15 mouse cellular contexts compared by ENCODE assay signal in the genomic region with DNA sequence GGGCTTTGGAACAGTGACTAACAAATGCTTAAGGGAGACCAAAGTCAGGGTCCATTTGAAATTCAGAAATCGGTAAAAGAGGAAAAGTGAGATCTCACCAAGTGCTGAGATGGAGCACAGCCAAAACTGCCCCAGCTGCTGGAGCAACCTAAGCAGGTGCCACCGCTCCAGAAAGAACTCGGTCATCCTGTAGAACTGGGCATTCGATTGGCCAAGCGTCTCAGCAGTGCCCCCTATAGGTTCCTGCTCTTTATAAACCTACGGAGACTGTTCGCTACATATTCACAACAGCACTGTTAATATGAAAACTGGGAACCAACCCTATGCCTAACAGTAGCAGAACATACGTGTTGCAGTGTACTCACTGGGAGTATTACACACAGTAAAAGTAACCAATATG.
DNase-seq lines count a peak whose midpoint lies in the region; ATAC-seq and TF ChIP-seq lines count a peak whose summit lies in the region.
"Had no signal": no experiment of that assay in that cellular context is flagged by ENCODE, and none has a peak within 500 bp of the region (broad histone marks: within the 10 kb centered on the region; RNA-seq: fewer than 3 reads in every experiment).

No protein-coding gene starts in this region.

- H3K9ac ChIP-seq in kidney, postnatal 0 days (ENCODE audit: low read depth, low read length), result no peak overlapping the region
- no peak overlapping the region for H3K9ac ChIP-seq in kidney, embryonic 15.5 days
- H3K9ac ChIP-seq in midbrain, postnatal 0 days (replicated peaks; ENCODE audit: low read length, poor library complexity, severe bottlenecking), result no peak overlapping the region
- H3K9ac ChIP-seq: forebrain, embryonic 15.5 days; hindbrain, embryonic 14.5 days; liver, embryonic 13.5 days; midbrain, embryonic 12.5 days; neural tube, embryonic 12.5 days had no signal

- TF ChIP-seq POLR2A in small intestine, adult 2 months (IDR thresholded peaks at IDR 0.05; ENCODE audit: low read depth, low read length), result no peak

- 95% methylated on average over 8 of the region's 8 CpGs for whole genome bisulfite sequencing in kidney, postnatal 0 days
- WGBS in kidney, embryonic 15.5 days, result 93% methylated on average over 8 of the region's 8 CpGs
- 95% methylated on average over 8 of the region's 8 CpGs for WGBS in midbrain, postnatal 0 days
- WGBS in midbrain, embryonic 10.5 days, result 94% methylated on average over 8 of the region's 8 CpGs
- 95% methylated on average over 8 of the region's 8 CpGs for WGBS in small intestine, adult 2 months

- no peak overlapping the region for H3K4me2 ChIP-seq in kidney, postnatal 0 days (ENCODE audit: low read length)
- no peak overlapping the region for H3K4me2 ChIP-seq in kidney, embryonic 15.5 days
- no peak overlapping the region for H3K4me2 ChIP-seq in midbrain, postnatal 0 days (ENCODE audit: low read depth, low read length, poor library complexity, severe bottlenecking)
- H3K4me2 ChIP-seq: forebrain, embryonic 15.5 days; hindbrain, embryonic 14.5 days; liver, embryonic 13.5 days; midbrain, embryonic 12.5 days; neural tube, embryonic 12.5 days had no signal

- no peak overlapping the region for H3K4me3 ChIP-seq in kidney, postnatal 0 days (replicated peaks; ENCODE audit: low read depth, low read length)
- H3K4me3 ChIP-seq in kidney, embryonic 15.5 days (replicated peaks), result no peak overlapping the region
- H3K4me3 ChIP-seq in midbrain, postnatal 0 days (ENCODE audit: low read depth, low read length), result no peak overlapping the region
- H3K4me3 ChIP-seq in midbrain, embryonic 10.5 days, result no peak overlapping the region
- no peak overlapping the region for H3K4me3 ChIP-seq in small intestine, adult 2 months (ENCODE audit: low read depth, low read length)
- H3K4me3 ChIP-seq: forebrain, embryonic 15.5 days; liver, embryonic 13.5 days; midbrain, embryonic 12.5 days; neural tube, embryonic 12.5 days had no signal

- no peaks in the 10 kb centered on the region for H3K9me3 ChIP-seq in kidney, postnatal 0 days (replicated peaks; ENCODE audit: low read length)
- H3K9me3 ChIP-seq in kidney, embryonic 15.5 days (replicated peaks), result no peaks in the 10 kb centered on the region
- H3K9me3 ChIP-seq in midbrain, postnatal 0 days (ENCODE audit: low read length), result no peaks in the 10 kb centered on the region
- H3K9me3 ChIP-seq in midbrain, embryonic 10.5 days (replicated peaks), result no peaks in the 10 kb centered on the region
- H3K9me3 ChIP-seq: forebrain, embryonic 15.5 days; liver, embryonic 13.5 days; midbrain, embryonic 12.5 days; neural tube, embryonic 12.5 days had no signal

- H3K27me3 ChIP-seq in kidney, postnatal 0 days (ENCODE audit: insufficient read depth, low read length), result no peaks in the 10 kb centered on the region
- H3K27me3 ChIP-seq in kidney, embryonic 15.5 days, result no peaks in the 10 kb centered on the region
- no peaks in the 10 kb centered on the region for H3K27me3 ChIP-seq in midbrain, postnatal 0 days (ENCODE audit: insufficient read depth, low read length)
- H3K27me3 ChIP-seq in midbrain, embryonic 10.5 days (ENCODE audit: low read depth, poor library complexity, severe bottlenecking), result no peaks in the 10 kb centered on the region
- H3K27me3 ChIP-seq in small intestine, adult 2 months (ENCODE audit: control insufficient read depth, insufficient read depth, low read length), result no peaks in the 10 kb centered on the region
- H3K27me3 ChIP-seq: forebrain, embryonic 15.5 days; liver, embryonic 13.5 days; midbrain, embryonic 12.5 days; neural tube, embryonic 12.5 days had no signal

- H3K36me3 ChIP-seq in kidney, postnatal 0 days (ENCODE audit: insufficient read depth, low read length), result peaks cover 32% of the 10 kb centered on the region; the same call in 1 of the 2 replicates
- H3K36me3 ChIP-seq in kidney, embryonic 15.5 days, result peaks cover 63% of the 10 kb centered on the region
- H3K36me3 ChIP-seq in midbrain, postnatal 0 days (ENCODE audit: insufficient read depth, low read length), result peaks cover 29% of the 10 kb centered on the region
- H3K36me3 ChIP-seq in midbrain, embryonic 10.5 days, result peaks cover 61% of the 10 kb centered on the region
- H3K36me3 ChIP-seq in small intestine, adult 2 months (ENCODE audit: control insufficient read depth, insufficient read depth, low read length), result peaks cover 73% of the 10 kb centered on the region

- DNase-seq in kidney, postnatal 0 days (ENCODE audit: low spot score), result no peak
- DNase-seq in midbrain, postnatal 0 days (ENCODE audit: low spot score), result no peak
- DNase-seq in midbrain, embryonic 10.5 days (ENCODE audit: low spot score), result no peak
- peak; percentile 13 for DNase-seq in adipocyte (ENCODE audit: low spot score)
- no peak for DNase-seq in yolk sac, embryonic 10.5 days (ENCODE audit: low spot score)
- DNase-seq: adrenal gland, postnatal 36 days; cerebellum, adult 11 months; gastrocnemius, postnatal 10 days; liver, embryonic 13.5 days had no signal

- no peak overlapping the region for H3K27ac ChIP-seq in kidney, postnatal 0 days
- H3K27ac ChIP-seq in kidney, embryonic 15.5 days, result no peak overlapping the region
- no peak overlapping the region for H3K27ac ChIP-seq in midbrain, postnatal 0 days (ENCODE audit: low read depth, low read length)
- H3K27ac ChIP-seq in midbrain, embryonic 10.5 days (replicated peaks), result no peak overlapping the region
- no peak overlapping the region for H3K27ac ChIP-seq in small intestine, adult 2 months (ENCODE audit: insufficient read depth, low read depth, low read length)
- H3K27ac ChIP-seq: forebrain, embryonic 15.5 days; hindbrain, embryonic 14.5 days; liver, embryonic 13.5 days; midbrain, embryonic 12.5 days; neural tube, embryonic 12.5 days had no signal

- ATAC-seq in kidney, postnatal 0 days (replicated peaks; ENCODE audit: low FRiP score, low read depth), result no peak
- ATAC-seq in kidney, embryonic 15.5 days (replicated peaks; ENCODE audit: low FRiP score), result no peak
- no peak for ATAC-seq in midbrain, postnatal 0 days (ENCODE audit: low FRiP score)
- ATAC-seq: forebrain, embryonic 15.5 days had no signal

- 0 out of 2 replicates have a peak, but pooled peaks cover 2% of the 10 kb centered on the region for H3K4me1 ChIP-seq in kidney, postnatal 0 days (replicated peaks; ENCODE audit: insufficient read depth, low read length)
- peaks cover 15% of the 10 kb centered on the region for H3K4me1 ChIP-seq in kidney, embryonic 15.5 days
- H3K4me1 ChIP-seq in midbrain, postnatal 0 days (ENCODE audit: insufficient read depth, low read length), result no peaks in the 10 kb centered on the region
- H3K4me1 ChIP-seq in midbrain, embryonic 10.5 days, result no peaks in the 10 kb centered on the region
- no peaks in the 10 kb centered on the region for H3K4me1 ChIP-seq in small intestine, adult 2 months (ENCODE audit: control insufficient read depth, insufficient read depth, insufficient read length, low read length)
- H3K4me1 ChIP-seq: forebrain, embryonic 15.5 days; liver, embryonic 13.5 days; neural tube, embryonic 12.5 days had no signal

- peak; percentile 33; the same call in 1 of the 2 replicates for TF ChIP-seq CTCF in kidney, postnatal 0 days (IDR thresholded peaks at IDR 0.05; ENCODE audit: low read depth)
- peak; percentile 17; the same call in 1 of the 2 replicates for TF ChIP-seq CTCF in midbrain, postnatal 0 days (IDR thresholded peaks at IDR 0.05)
- peak; percentile 25; the same call in 1 of the 2 replicates for TF ChIP-seq CTCF in small intestine, adult 2 months (IDR thresholded peaks at IDR 0.05; ENCODE audit: extremely low read depth, insufficient read length, insufficient replicate concordance, low read depth, low read length)
